Mouse (Mus musculus) activated CD4-positive, CD25-positive, alpha-beta regulatory T cell, adult 9 weeks (primary cell): ENCODE measurements around the gene Gm10842. TPM values are rescaled to one million over a fixed set of nuclear protein-coding genes. Genes with fewer than 3 reads are reported as not detected.

Experiments used
- polyA plus RNA-seq: library from polyadenylated mRNA; unstranded; fragments of 100-300 nt; shearing (Covaris generic); gene quantifications from one replicate; pipeline ENCODE4 v1.2.1, GENCODE M21; 2017

The Gm10842 gene
- polyA plus RNA-seq = not detected

GRCm38 (mm10) chr11:105146593-105146992 is at the start of gene Gm10842:
Gene Gm10842, plus strand, starts transcription at chr11:105146893.

GRCm38 (mm10) chr11:105125735-105126519 is 20.8 kb upstream of the Gm10842 start, which contains the start of gene Mettl2:
Gene Mettl2, plus strand, starts transcription at chr11:105126425.

GRCm38 (mm10) chr11:105178516-105178915 is 31.8 kb downstream of the Gm10842 start, which contains the start of gene Tlk2:
Gene Tlk2, plus strand, starts transcription at chr11:105178807.

Other genes starting within 250 kb of the Gm10842 start
- not detected for gene Efcab3, start 83.3 kb upstream of the Gm10842 start, polyA plus RNA-seq
- 22.3 TPM for gene Mettl2, start 20.5 kb upstream of the Gm10842 start, polyA plus RNA-seq
- 11.3 TPM for gene Tlk2, start 31.9 kb downstream of the Gm10842 start, polyA plus RNA-seq
- not detected for gene Mrc2, start 145.8 kb downstream of the Gm10842 start, polyA plus RNA-seq